Comparison of ENCODE assay signal across 15 mouse cellular contexts in the genomic region with DNA sequence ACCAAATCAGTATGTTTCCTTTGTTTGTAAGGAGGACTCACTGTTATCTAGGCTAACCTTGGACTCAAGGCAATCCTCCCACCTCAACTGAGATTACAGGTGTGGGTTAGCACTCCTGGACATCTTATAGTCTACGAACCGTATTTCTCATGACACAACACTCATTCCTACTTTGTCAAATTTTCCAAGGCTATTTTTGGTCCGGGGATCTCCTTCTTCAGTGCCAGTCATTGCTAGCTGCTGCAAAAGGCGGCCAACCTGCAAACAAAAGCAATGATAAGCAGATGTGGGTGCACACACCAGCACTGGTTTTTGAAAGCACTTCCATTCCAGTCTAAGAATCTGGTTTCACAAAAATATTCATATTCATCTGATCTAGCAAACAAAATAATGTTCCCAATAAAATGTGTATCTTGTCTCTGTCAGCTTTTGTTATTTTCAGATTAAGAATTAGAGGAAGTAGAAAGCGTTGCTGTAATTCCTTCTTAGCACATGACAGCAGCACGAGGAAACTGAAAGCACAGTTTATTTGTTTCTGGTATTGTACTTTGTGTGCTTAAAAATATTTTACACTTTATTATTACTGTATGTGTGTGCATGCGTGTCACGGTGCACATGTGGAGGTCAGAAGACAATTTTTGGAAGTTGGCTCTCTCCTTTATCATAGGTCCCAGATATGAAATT.
"Had no signal": no experiment of that assay in that cellular context is flagged by ENCODE, and none has a peak within 500 bp of the region (broad histone marks: within the 10 kb centered on the region; RNA-seq: fewer than 3 reads in every experiment).

No protein-coding gene starts in this region.

- H3K4me3 ChIP-seq: layer of hippocampus, adult 2 months; limb, embryonic 12.5 days; liver, embryonic 13.5 days; midbrain, embryonic 10.5 days; myocyte; neural tube, embryonic 15.5 days had no signal

- DNase-seq: kidney, postnatal 10 days; kidney, postnatal 4 days; liver, embryonic 13.5 days; lung, adult 2 months; lung, postnatal 36 days; midbrain, embryonic 14.5 days; right cerebral cortex, adult 18-20 months; right cerebral cortex, postnatal 25 days; thymus, postnatal 36 days had no signal

- H3K27me3 ChIP-seq: limb, embryonic 12.5 days; liver, embryonic 13.5 days; neural tube, embryonic 15.5 days had no signal

- H3K9me3 ChIP-seq: limb, embryonic 12.5 days; liver, embryonic 13.5 days; midbrain, embryonic 10.5 days; neural tube, embryonic 15.5 days had no signal

- H3K4me2 ChIP-seq: limb, embryonic 12.5 days; liver, embryonic 13.5 days; neural tube, embryonic 15.5 days had no signal

- H3K4me1 ChIP-seq: limb, embryonic 12.5 days; liver, embryonic 13.5 days; midbrain, embryonic 10.5 days; neural tube, embryonic 15.5 days had no signal

- H3K9ac ChIP-seq: limb, embryonic 12.5 days; liver, embryonic 13.5 days; neural tube, embryonic 15.5 days had no signal

- H3K27ac ChIP-seq: layer of hippocampus, adult 2 months; limb, embryonic 12.5 days; liver, embryonic 13.5 days; midbrain, embryonic 10.5 days; neural tube, embryonic 15.5 days had no signal

- ATAC-seq: lung, postnatal 0 days had no signal
